ENCODE assay signal across 8 mouse cellular contexts in genomic region chr14:26532752-26533151, GRCm38 (mm10). TPM values are rescaled to one million over a fixed set of nuclear protein-coding genes. Genes with fewer than 3 reads are reported as not detected.
DNase-seq lines count a peak whose midpoint lies in the region; ATAC-seq and TF ChIP-seq lines count a peak whose summit lies in the region.

No protein-coding gene starts in this region.

- H3K4me1 ChIP-seq in embryonic facial prominence, embryonic 14.5 days (ENCODE audit: control insufficient read depth, insufficient read depth, low read length), result peaks cover 28% of the 10 kb centered on the region
- peaks cover 24% of the 10 kb centered on the region for H3K4me1 ChIP-seq in limb, embryonic 10.5 days
- H3K4me1 ChIP-seq in olfactory bulb, adult 2 months (ENCODE audit: control insufficient read depth, insufficient read depth, low read length), result peaks cover 11% of the 10 kb centered on the region
- H3K4me1 ChIP-seq in thymus, adult 2 months (replicated peaks; ENCODE audit: control insufficient read depth, insufficient read depth, low read length), result peaks cover 17% of the 10 kb centered on the region

- H3K4me2 ChIP-seq in embryonic facial prominence, embryonic 14.5 days (ENCODE audit: low read depth, low read length), result peak overlapping the region; percentile 69

- no peak for TF ChIP-seq CTCF in layer of hippocampus, adult 2 months (conservative IDR thresholded peaks at IDR 0.05)
- TF ChIP-seq CTCF in olfactory bulb, adult 2 months (IDR thresholded peaks at IDR 0.05; ENCODE audit: insufficient read depth, low read depth, low read length), result no peak
- no peak for TF ChIP-seq CTCF in thymus, adult 2 months (IDR thresholded peaks at IDR 0.05; ENCODE audit: borderline replicate concordance, control insufficient read depth, extremely low read depth, insufficient read depth, low read length, poor library complexity)

- H3K27ac ChIP-seq in layer of hippocampus, adult 2 months, result no peak overlapping the region
- no peak overlapping the region for H3K27ac ChIP-seq in embryonic facial prominence, embryonic 14.5 days (replicated peaks; ENCODE audit: low read depth, low read length)
- no peak overlapping the region for H3K27ac ChIP-seq in limb, embryonic 10.5 days
- H3K27ac ChIP-seq in olfactory bulb, adult 2 months (ENCODE audit: insufficient read depth, low read depth, low read length), result no peak overlapping the region
- H3K27ac ChIP-seq in thymus, adult 2 months (ENCODE audit: control insufficient read depth, insufficient read depth, low read length), result no peak overlapping the region

- H3K36me3 ChIP-seq in embryonic facial prominence, embryonic 14.5 days (ENCODE audit: control insufficient read depth, insufficient read depth, low read length), result 0 out of 2 replicates have a peak, but pooled peaks cover 9% of the 10 kb centered on the region
- peaks cover 22% of the 10 kb centered on the region for H3K36me3 ChIP-seq in limb, embryonic 10.5 days
- no peaks in the 10 kb centered on the region; the same call in 1 of the 2 replicates for H3K36me3 ChIP-seq in thymus, adult 2 months (ENCODE audit: control insufficient read depth, insufficient read depth, low read length)

- H3K9ac ChIP-seq in embryonic facial prominence, embryonic 14.5 days (ENCODE audit: low read depth, low read length), result peak overlapping the region; percentile 86

- no peaks in the 10 kb centered on the region for H3K27me3 ChIP-seq in embryonic facial prominence, embryonic 14.5 days (replicated peaks; ENCODE audit: control insufficient read depth, insufficient read depth, low read length)
- H3K27me3 ChIP-seq in limb, embryonic 10.5 days (ENCODE audit: low read depth, poor library complexity, severe bottlenecking), result no peaks in the 10 kb centered on the region
- no peaks in the 10 kb centered on the region for H3K27me3 ChIP-seq in thymus, adult 2 months (ENCODE audit: control insufficient read depth, insufficient read depth, low read length)

- ATAC-seq in embryonic facial prominence, embryonic 14.5 days (ENCODE audit: low read depth), result no peak

- TF ChIP-seq POLR2A in olfactory bulb, adult 2 months (IDR thresholded peaks at IDR 0.05; ENCODE audit: insufficient read depth, low read depth, low read length), result no peak
- no peak for TF ChIP-seq POLR2A in thymus, adult 2 months (IDR thresholded peaks at IDR 0.05; ENCODE audit: control insufficient read depth, extremely low read depth, insufficient read depth, low read length, poor library complexity)

- DNase-seq in layer of hippocampus, adult 2 months (ENCODE audit: low spot score in 2 of 2), result no peak
- DNase-seq in layer of hippocampus, postnatal 14 days (ENCODE audit: low spot score in 2 of 2), result no peak
- DNase-seq in embryonic facial prominence, embryonic 14.5 days (ENCODE audit: low spot score), result no peak
- no peak for DNase-seq in limb, embryonic 10.5 days (ENCODE audit: low spot score)
- no peak for DNase-seq in thymus, adult 2 months
- DNase-seq in urinary bladder, postnatal 25 days (ENCODE audit: low spot score), result no peak
- DNase-seq in urinary bladder, postnatal 4 days (ENCODE audit: low spot score in 2 of 2), result no peak

- 46% methylated on average over 9 of the region's 9 CpGs for WGBS in embryonic facial prominence, embryonic 14.5 days
- WGBS in limb, embryonic 10.5 days, result 69% methylated on average over 9 of the region's 9 CpGs
- 36% methylated on average over 9 of the region's 9 CpGs for WGBS in olfactory bulb, adult 2 months
- 68% methylated on average over 9 of the region's 9 CpGs for WGBS in thymus, adult 2 months

- H3K4me3 ChIP-seq in layer of hippocampus, adult 2 months, result peak overlapping the region; percentile 71
- peak overlapping the region; percentile 86 for H3K4me3 ChIP-seq in embryonic facial prominence, embryonic 14.5 days (ENCODE audit: low read depth, low read length)
- H3K4me3 ChIP-seq in limb, embryonic 10.5 days, result peak overlapping the region; percentile 98
- peak overlapping the region; percentile 77; the same call in 1 of the 2 replicates for H3K4me3 ChIP-seq in olfactory bulb, adult 2 months (ENCODE audit: insufficient read depth, low read depth, low read length)
- no peak overlapping the region for H3K4me3 ChIP-seq in thymus, adult 2 months (ENCODE audit: control insufficient read depth, insufficient read depth, low read length)

- H3K9me3 ChIP-seq in embryonic facial prominence, embryonic 14.5 days (ENCODE audit: control insufficient read depth, low read length), result no peaks in the 10 kb centered on the region
- H3K9me3 ChIP-seq in limb, embryonic 10.5 days (replicated peaks), result no peaks in the 10 kb centered on the region

RNA-seq across cellular contexts. Expression of gene Slmap, which starts 2.0 kb away (rescaled TPM):
- total RNA-seq in layer of hippocampus, adult 2 months (2021), result 100 to 1,000 TPM; 102 to 104 TPM
- 10 to 100 TPM; 90.9 to 99.4 TPM for total RNA-seq in layer of hippocampus, postnatal 14 days (2021)
- 28.0 and 28.9 TPM in 2 replicates for polyA plus RNA-seq in embryonic facial prominence, embryonic 14.5 days (2014; fragmentation: Nextera tagmentation; extraction: Ambion mirVana)
- 14.3 and 17.2 TPM in 2 replicates for polyA plus RNA-seq in limb, embryonic 10.5 days (2016; fragmentation: Nextera tagmentation; extraction: Ambion mirVana)
- polyA plus RNA-seq in olfactory bulb, adult 2 months (2012; ENCODE audit: insufficient read depth, insufficient read length, low replicate concordance, missing spikeins), result not detected in 2 replicates
- 20.9 and 34.0 TPM in 2 replicates for polyA plus RNA-seq in thymus, adult 2 months (2012; rRNA removed)

RNA-seq across cellular contexts. Expression of gene Dennd6a, which starts 40.9 kb away (rescaled TPM):
- 10 to 100 TPM; 24.0 to 26.3 TPM for total RNA-seq in layer of hippocampus, adult 2 months (2021)
- 10 to 100 TPM; 26.9 to 27.0 TPM for total RNA-seq in layer of hippocampus, postnatal 14 days (2021)
- 27.8 and 28.5 TPM in 2 replicates for polyA plus RNA-seq in embryonic facial prominence, embryonic 14.5 days (2014; fragmentation: Nextera tagmentation; extraction: Ambion mirVana)
- 32.9 and 33.2 TPM in 2 replicates for polyA plus RNA-seq in limb, embryonic 10.5 days (2016; fragmentation: Nextera tagmentation; extraction: Ambion mirVana)
- 166 TPM in 1 of 2 replicates, not detected in the other for polyA plus RNA-seq in olfactory bulb, adult 2 months (2012; ENCODE audit: insufficient read depth, insufficient read length, low replicate concordance, missing spikeins)
- polyA plus RNA-seq in thymus, adult 2 months (2012; rRNA removed), result 17.1 and 19.7 TPM in 2 replicates
